Mouse (Mus musculus): ENCODE data around the gene Gm13090.

DNA sequence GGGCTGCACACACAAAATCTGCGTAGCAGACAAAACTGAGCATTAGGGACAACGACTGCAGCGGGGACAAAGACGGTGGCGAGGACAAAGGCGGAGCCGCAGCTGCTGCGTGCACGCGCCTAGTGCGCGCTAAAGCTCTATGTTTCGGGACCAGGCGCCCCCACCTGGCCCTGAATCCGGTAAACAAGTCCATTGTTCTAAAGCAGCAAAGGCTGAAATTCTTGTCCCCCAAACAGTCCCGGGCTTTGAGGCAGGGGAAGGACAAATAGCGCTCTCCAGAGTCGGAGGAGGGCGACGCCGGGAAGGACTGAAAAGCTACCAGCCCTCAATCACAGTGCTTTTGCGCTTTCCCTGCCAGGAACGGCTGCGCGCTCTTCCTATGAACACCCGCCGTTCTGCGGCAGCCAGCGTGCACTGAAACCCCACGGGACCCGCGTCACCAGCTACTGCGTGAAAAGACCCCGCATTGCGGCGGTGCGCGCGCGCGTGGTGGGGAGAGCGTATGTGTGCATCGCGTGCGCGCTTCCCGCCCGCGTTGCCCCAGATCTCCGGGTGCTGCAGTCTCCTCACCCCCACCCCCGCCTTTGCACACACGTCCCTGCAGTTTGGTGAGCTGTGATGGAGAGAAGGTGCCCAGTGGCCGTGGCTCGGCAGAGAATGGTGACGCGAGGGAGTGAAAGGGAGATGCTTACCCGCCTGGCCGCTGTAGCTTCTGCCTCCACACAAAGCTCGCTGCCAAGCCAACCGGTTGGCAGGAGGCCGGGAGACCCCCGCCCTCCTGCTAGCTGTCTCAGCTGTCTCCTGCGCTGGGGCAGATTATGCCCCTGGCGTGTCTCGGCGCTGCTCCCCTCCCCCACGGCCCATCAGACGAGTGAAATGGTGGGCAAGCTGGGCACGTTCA is 39.5 kb downstream of the Gm13090 start:
- TF ChIP-seq CTCF (IDR thresholded peaks at IDR 0.05; ENCODE audit: low read depth) (peak; percentile 58), EP300 (IDR thresholded peaks at IDR 0.05; ENCODE audit: low read depth) (no peak; the same call in 1 of the 2 replicates)

Data from heart, postnatal 0 days (tissue).